Mouse (Mus musculus): Measurements from ENCODE around the gene Rbm20.

Gene Rbm20

DNA sequence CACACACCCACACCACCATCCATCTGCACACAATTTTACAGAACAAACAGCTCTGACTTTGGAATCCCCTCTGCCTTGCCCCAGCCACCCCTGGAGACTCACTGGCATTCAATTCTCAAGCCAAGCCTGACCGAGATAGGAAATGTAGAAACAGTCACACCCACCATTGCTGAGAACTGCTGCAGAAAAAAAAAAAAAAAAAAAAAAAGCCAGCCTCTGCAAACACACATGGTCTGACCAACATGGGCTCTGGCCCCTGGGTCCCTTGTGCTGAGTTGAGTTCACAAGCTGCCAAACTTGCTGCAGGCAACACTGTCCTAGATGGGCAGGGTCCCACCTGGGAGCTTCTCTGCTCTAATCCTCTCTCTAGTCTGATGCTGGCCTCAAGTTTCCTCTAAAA, 200.7 kb downstream of the Rbm20 start:
- no peak for DNase-seq (ENCODE audit: low spot score in 2 of 2)

DNA sequence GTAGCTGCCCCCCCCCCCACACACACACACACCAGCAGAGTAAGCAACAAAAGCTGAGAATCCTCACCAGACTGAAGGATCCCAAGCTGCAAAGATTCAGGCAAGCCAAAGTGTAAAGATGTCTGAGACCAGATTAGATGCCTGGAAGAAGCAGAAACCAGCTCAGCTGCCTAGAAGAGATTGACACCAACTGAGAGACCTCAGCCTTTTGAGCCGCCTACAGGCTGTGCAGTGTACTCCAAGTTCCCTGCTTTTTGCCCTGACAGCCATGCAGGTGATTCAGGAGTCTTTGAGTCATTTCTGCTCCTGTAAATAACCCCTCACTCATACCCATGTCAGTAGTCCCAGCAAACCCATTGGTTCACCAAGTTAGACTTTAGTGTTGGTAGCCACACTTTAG, 203.4 kb downstream of the Rbm20 start:
- no peak for DNase-seq (ENCODE audit: low spot score in 2 of 2)

- no peak for DNase-seq (ENCODE audit: low spot score in 2 of 2)
These were observed 204.7 kb downstream of the Rbm20 start for GRCm38 (mm10) chr19:53881786-53882185.

DNA sequence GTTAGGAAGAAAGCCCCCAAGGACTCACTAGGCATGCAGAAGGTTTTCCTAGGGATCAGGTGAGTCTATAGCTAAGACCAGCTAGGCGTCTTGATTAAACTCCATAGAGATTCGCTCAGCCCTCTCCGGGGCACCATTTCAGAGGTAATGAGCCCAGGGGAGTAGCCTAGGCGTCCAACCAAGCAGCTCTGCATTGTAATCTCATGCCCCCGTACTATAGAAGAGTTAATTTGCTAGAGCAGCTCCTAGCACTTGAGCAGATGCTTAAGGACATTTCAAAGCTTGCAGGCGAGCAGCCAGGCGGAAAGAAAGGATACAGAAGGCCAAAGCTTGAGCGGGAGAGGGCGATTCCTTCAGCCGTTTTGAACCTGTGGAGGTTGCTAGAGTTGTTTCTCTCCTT, 208.3 kb downstream of the Rbm20 start:
- no peak for DNase-seq (ENCODE audit: low spot score in 2 of 2)

DNA sequence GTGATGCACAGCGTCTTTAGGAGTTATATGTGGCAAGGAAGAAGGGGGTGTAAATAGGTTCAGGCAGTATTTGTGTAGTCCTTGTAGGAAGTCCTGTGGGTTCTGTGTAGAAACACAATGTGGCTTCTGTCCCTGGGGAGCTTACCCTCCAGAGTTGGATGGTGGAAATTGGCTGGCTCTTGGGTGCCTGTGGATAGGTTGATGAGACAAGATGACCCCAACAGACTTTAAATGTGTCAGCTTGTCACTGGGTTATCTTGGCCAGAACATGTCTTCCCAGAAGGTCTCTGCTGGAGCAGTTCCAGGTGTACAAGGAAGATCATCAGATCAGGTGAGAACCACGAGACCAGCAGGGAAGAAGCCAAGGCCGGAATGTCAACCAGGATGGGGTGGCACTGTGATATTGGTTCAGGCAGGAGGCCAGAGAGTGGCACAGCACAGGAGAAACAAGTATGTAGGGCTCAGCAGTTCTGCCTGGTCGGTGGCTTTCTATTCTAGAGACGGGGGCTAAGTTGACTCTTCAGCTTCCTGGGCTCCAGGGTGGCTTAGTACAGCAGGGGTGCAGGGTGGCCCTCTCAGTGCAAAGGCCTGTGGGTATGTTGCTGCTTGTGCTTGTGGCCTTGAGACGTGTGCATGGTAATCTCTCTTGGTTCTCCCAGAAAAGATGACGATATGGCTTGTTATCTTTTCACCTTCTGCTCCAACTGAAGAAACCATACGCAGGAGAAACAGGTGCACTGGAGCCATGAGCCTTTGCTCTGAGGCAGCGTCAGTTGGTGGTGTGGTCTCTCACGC, 209.7 kb downstream of the Rbm20 start:
- no peak for DNase-seq (ENCODE audit: low spot score in 2 of 2)

DNA sequence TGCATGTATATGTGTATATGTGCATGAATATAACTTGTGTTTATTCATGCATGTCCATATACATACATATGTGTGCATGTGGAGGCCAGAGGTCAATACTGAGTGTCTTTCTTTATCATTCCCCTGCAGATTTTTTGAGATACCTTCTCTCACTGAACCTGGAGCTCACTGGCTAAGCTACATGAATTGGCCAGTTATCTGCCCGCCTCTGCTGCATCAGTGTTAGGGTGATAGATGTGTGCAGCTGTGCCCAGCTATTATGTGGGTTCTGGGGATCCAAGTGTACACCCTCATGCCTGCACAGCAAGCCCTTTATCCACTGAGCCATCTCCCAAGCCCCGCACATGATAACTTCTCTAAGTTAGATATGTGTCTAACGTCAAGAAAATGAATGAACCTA, 210.7 kb downstream of the Rbm20 start:
- DNase-seq (ENCODE audit: low spot score in 2 of 2): no peak

DNA sequence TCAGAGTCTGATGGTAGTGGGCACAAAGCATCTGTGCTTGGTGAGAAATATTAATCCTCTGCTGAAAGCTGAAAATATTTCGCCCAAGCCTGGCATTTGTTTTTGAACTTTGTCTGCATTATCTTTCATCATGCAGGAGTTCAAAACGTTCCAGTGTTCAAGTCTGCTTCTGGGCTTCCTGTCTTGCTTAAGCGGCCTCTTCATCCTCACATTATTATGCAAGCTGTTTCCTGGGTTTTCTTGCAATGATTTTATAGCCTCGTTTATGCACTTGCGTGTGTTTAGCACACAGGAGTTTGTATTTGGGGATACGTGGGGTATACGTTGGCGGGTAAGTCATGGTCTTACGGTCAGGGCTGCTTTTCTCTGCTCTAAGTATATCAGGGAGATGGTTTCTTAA, 211.2 kb downstream of the Rbm20 start:
- no peak for DNase-seq (ENCODE audit: low spot score in 2 of 2)

DNA sequence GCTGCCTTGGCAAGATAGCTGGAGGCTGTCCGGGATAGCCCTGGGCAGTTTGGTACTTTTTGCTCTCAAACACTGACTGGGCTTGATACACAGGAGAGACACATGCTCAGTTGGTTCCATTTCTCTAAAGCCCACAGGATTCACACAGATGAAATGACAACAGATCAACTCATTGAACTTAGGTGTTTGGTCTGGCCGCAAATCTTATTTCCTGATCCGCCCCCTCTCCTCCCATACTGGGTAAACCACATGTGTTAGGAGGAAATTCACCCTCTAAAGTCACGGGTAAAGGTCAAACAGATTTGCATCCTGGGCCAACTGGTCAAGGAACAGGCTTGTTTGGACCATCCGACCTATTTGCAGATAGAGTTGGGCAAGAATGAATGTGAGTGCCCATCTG, 212.4 kb downstream of the Rbm20 start:
- no peak for DNase-seq (ENCODE audit: low spot score in 2 of 2)

DNA sequence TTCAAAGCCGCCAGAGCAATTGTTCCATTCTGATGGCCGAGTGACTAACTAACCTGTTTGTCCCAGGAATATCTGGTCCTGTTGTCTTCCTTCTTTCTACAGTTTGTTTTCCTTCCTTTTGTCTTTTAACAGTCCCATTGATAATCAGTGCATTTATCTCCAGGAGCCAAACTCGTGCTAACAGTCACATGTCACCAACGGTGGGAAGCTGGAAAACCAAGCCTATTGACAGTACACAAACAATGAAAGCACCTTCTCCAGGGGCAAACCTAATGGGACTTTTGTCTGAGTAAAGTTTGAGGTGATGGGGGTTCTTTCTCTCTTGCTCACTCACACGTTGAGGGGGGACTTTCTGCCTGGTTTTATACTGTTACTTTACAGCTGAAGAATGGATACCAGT, 213.2 kb downstream of the Rbm20 start:
- DNase-seq (ENCODE audit: low spot score in 2 of 2): no peak

DNA sequence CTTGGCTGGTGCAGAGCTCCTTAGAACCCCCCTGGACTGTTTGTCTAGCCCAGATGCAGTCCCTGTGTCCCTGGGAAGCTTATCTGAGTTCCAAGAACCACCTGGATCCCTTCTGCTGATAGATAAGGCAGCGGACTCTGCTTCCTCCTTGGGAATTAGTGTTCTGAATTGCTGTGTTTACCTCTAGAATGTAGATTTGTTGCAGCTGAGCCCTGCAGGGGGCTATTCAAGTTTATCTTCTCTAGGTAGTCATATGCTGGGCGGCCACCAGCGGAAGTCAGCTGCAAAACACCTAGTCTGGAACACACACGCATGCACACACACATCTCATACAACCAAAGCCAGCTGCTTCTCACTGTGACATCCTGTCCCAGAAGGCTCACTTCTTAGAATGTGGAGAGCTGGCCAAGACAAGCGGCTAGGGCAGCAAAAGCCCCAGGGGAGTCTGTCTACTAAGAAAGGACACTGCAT, 213.7 kb downstream of the Rbm20 start:
- no peak for DNase-seq (ENCODE audit: low spot score in 2 of 2)

DNA sequence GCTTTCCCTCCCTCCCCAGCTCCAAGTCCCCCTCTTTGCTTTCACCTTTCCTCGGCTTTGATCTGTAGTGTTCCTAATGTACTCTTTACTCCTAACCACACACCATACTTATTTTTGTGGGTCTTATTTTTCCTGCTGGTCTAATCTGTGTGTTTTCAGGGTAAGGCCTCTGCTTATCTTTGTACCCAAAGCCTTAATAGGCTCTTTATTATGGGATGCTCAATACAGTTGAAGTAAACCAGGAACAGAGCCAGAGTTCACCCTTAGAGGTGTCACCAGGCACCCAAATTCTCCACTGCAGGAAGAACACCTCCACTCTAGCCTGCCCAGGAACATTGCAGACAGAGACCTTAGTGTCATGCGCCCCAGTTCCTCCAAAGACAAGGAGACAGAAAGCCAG, 214.5 kb downstream of the Rbm20 start:
- DNase-seq (ENCODE audit: low spot score in 2 of 2): no peak

- DNase-seq (ENCODE audit: low spot score in 2 of 2): no peak
These were observed 215.0 kb downstream of the Rbm20 start, which contains the start of gene Pdcd4 for GRCm38 (mm10) chr19:53892061-53892460. Gene Pdcd4, plus strand, starts transcription at chr19:53892231.

- peak in 1 of 2 experiments; percentile 16 for DNase-seq (ENCODE audit: low spot score in 2 of 2)
These were observed 215.8 kb downstream of the Rbm20 start for GRCm38 (mm10) chr19:53892838-53893359.

- peak in 1 of 2 experiments; percentile 18 for DNase-seq (ENCODE audit: low spot score in 2 of 2)
These were observed 216.6 kb downstream of the Rbm20 start for GRCm38 (mm10) chr19:53893711-53894171.

- no peak for DNase-seq (ENCODE audit: low spot score in 2 of 2)
These were observed 217.5 kb downstream of the Rbm20 start for GRCm38 (mm10) chr19:53894538-53895121.

- DNase-seq (ENCODE audit: low spot score in 2 of 2): no peak
These were observed 220.9 kb downstream of the Rbm20 start for GRCm38 (mm10) chr19:53898046-53898445.

DNA sequence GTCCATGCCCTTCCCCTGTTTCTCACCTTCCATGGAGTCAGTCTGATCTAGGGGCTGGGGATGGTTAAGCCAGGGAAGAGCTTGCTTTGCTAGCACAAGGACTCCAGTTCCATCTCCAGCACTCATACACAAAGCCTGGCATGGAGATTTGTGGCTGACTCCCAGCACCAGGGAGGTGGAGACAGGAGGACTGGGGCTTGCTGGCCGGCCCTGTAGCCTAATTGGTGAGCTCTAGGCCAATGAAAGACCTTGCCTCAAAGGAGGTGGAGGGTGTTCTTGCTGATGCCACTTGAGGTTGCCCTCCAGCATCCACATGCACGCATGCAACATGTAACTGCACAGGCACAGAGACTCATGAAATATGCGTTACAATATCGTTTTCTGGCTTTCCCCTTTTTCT, 221.4 kb downstream of the Rbm20 start:
- no peak for DNase-seq (ENCODE audit: low spot score in 2 of 2)

GRCm38 (mm10) chr19:53898970-53899900, 222.1 kb downstream of the Rbm20 start:
- DNase-seq (ENCODE audit: low spot score in 2 of 2): no peak

DNA sequence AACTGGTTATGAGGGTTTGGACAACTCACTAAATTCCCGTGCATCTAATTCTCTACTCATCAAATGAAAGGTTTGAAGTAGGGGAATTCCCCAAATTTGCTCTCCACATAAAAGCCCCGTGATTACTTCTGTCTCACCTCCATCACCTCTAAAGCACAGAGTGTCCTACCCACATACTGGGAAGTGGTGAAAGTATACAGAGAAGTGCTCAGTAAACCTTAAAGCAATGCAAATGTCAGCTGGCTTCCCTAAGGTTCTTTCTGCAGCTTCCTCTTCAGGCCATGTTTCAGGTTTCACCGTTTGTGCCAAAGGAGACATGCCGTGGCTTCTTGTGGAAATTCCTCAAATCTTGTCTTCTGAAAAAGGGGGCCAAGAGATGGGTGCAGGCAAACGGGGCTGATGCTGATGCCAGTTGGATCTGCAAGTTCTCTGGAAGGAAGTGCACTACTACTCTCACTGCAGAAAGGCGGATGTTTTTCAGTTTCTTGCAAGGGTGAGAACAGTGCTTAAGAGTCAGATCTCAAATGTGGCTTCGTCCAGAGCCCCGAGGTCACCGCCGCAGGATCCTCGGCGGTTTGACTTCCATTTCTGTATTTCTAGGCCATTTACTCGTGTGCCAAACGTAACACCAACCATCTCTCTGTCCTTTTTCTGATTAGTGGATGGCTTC, 223.0 kb downstream of the Rbm20 start:
- no peak for DNase-seq (ENCODE audit: low spot score in 2 of 2)

GRCm38 (mm10) chr19:53901931-53902738, 225.0 kb downstream of the Rbm20 start:
- DNase-seq (ENCODE audit: low spot score in 2 of 2): no peak

Data from right cerebral cortex, postnatal 36 days (tissue).